20 mouse cellular contexts compared by ENCODE assay signal in genomic region chr2:167496437-167496836, GRCm38 (mm10). TPM values are rescaled to one million over a fixed set of nuclear protein-coding genes. Genes with fewer than 3 reads are reported as not detected.
DNase-seq lines count a peak whose midpoint lies in the region; TF ChIP-seq lines count a peak whose summit lies in the region.
"Had no signal": no experiment of that assay in that cellular context is flagged by ENCODE, and none has a peak within 500 bp of the region (broad histone marks: within the 10 kb centered on the region; RNA-seq: fewer than 3 reads in every experiment).

No protein-coding gene starts in this region.

- H3K4me3 ChIP-seq in left cerebral cortex, adult 2 months, result no peak overlapping the region
- no peak overlapping the region for H3K4me3 ChIP-seq in CH12.LX (replicated peaks in 1 of 3; ENCODE audit: low read depth in 2 of 3, low read length in 2 of 3, poor library complexity in 1 of 3)
- H3K4me3 ChIP-seq: heart, adult 2 months; liver, embryonic 13.5 days; midbrain, embryonic 10.5 days had no signal

- no peak overlapping the region for H3K4me2 ChIP-seq in CH12.LX (ENCODE audit: insufficient read depth, low read depth, poor library complexity, severe bottlenecking)
- H3K4me2 ChIP-seq: liver, embryonic 13.5 days; lung, embryonic 14.5 days had no signal

- no peak overlapping the region for H3K9ac ChIP-seq in CH12.LX (ENCODE audit: insufficient read depth, low read depth)
- H3K9ac ChIP-seq: liver, embryonic 13.5 days; lung, embryonic 14.5 days had no signal

- TF ChIP-seq CTCF in left cerebral cortex, adult 2 months (IDR thresholded peaks at IDR 0.05), result no peak
- TF ChIP-seq CTCF in CH12.LX (conservative IDR thresholded peaks at IDR 0.05 in 1 of 2, IDR thresholded peaks at IDR 0.05 in 1 of 2; ENCODE audit: low read depth in 2 of 2, low read length in 2 of 2), result no peak

- peaks cover 15% of the 10 kb centered on the region for H3K79me2 ChIP-seq in CH12.LX (replicated peaks; ENCODE audit: control insufficient read depth, extremely low read depth, insufficient read depth, poor library complexity, severe bottlenecking)

- dilution Hi-C loops in CH12.LX (cut with MboI; ENCODE audit: extremely low pct_ligation_motif_present, extremely low pct_unique_long_range_greater_than_20kb, low sequenced_read_pairs), result no loop called here

- no peak for DNase-seq in left cerebral cortex, adult 2 months (ENCODE audit: extremely low spot score in 1 of 2, low spot score in 2 of 2)
- no peak for DNase-seq in left cerebral cortex, postnatal 36 days (ENCODE audit: low spot score in 2 of 2)
- DNase-seq in CD4-positive helper T cell, adult 2 months (ENCODE audit: low read depth, low spot score), result peak; percentile 71
- DNase-seq in CH12.LX (ENCODE audit: extremely low read depth), result peak; percentile 65
- peak; percentile 82 for DNase-seq in induced T-regulatory cell, adult 2 months (ENCODE audit: low read depth)
- no peak for DNase-seq in yolk sac, embryonic 10.5 days (ENCODE audit: low spot score)
- no peak for DNase-seq in lung, postnatal 10 days
- no peak for DNase-seq in gastrocnemius, postnatal 4 days (ENCODE audit: low spot score in 2 of 2)
- DNase-seq: adrenal gland, postnatal 36 days; cerebellum, adult 9-11 months; embryo, embryonic 11 days; heart, adult 2 months; heart, postnatal 4 days; kidney, adult 11 months; kidney, postnatal 10 days; liver, embryonic 13.5 days; lung, embryonic 14.5 days; lung, postnatal 4 days; thymus, postnatal 36 days had no signal

- no peaks in the 10 kb centered on the region for H3K27me3 ChIP-seq in CH12.LX (replicated peaks)
- H3K27me3 ChIP-seq: liver, embryonic 13.5 days had no signal

- TF ChIP-seq EP300 in CH12.LX (IDR thresholded peaks at IDR 0.05; ENCODE audit: low read length), result no peak

- H3K4me1 ChIP-seq in CH12.LX (ENCODE audit: control insufficient read depth in 1 of 2, insufficient read depth in 2 of 2), result peaks cover 4 to 30% of the 10 kb centered on the region in 2 experiments

- in situ Hi-C loops in CH12.LX (cut with MboI; ENCODE audit: low pct_ligation_motif_present, low pct_unique_long_range_greater_than_20kb, low sequenced_read_pairs), result no loop called here

- peaks cover 0 to 12% of the 10 kb centered on the region in 2 experiments for H3K36me3 ChIP-seq in CH12.LX (replicated peaks in 1 of 2; ENCODE audit: control insufficient read depth in 1 of 2, insufficient read depth in 1 of 2, low read length in 1 of 2)
- H3K36me3 ChIP-seq: liver, embryonic 13.5 days had no signal

- peak overlapping the region; percentile 80 for H3K27ac ChIP-seq in left cerebral cortex, adult 2 months
- H3K27ac ChIP-seq in CH12.LX (ENCODE audit: insufficient read depth, low read depth), result no peak overlapping the region
- H3K27ac ChIP-seq: heart, adult 2 months; liver, embryonic 13.5 days; midbrain, embryonic 10.5 days had no signal

- no peaks in the 10 kb centered on the region for H3K9me3 ChIP-seq in CH12.LX (replicated peaks; ENCODE audit: low read length)
- H3K9me3 ChIP-seq: liver, embryonic 13.5 days; midbrain, embryonic 10.5 days had no signal

- intact Hi-C loops in left cerebral cortex, adult 2 months (cut with DNase I), result no loop called here
- intact Hi-C loops in left cerebral cortex, postnatal 36 days (cut with DNase I), result no loop called here

- no peak for TF ChIP-seq RAD21 in CH12.LX (IDR thresholded peaks at IDR 0.05; ENCODE audit: low read depth, low read length)

- TF ChIP-seq POLR2A in CH12.LX (IDR thresholded peaks at IDR 0.05; ENCODE audit: low read depth, low read length), result no peak

TF ChIP-seq in CH12.LX, 34 proteins besides CTCF, POLR2A, EP300 and RAD21:
- TF ChIP-seq PAX5 (IDR thresholded peaks at IDR 0.05; ENCODE audit: low read length) (no peak), ETS1 (conservative IDR thresholded peaks at IDR 0.05; ENCODE audit: low read depth, low read length) (peak; percentile 54; the same call in 1 of the 2 replicates)

RNA-seq across cellular contexts. Expression of gene Spata2, which starts 3.8 kb away (rescaled TPM):
- total RNA-seq in left cerebral cortex, adult 2 months (2021), result 10 to 100 TPM; 78.0 to 79.1 TPM
- total RNA-seq in left cerebral cortex, postnatal 36 days (2021), result 10 to 100 TPM; 73.6 to 79.8 TPM
- total RNA-seq in CH12.LX (2012; rRNA removed) (8.6 and 10.5 TPM in 2 replicates), CH12.LX (2014; rRNA removed) (7.2 and 9.1 TPM in 2 replicates)
- 22.8 and 23.0 TPM in 2 replicates for polyA plus RNA-seq in CH12.LX (2012; ENCODE audit: insufficient read length, low read depth)
- 10 to 100 TPM; 16.2 to 19.5 TPM for total RNA-seq in gastrocnemius, postnatal 4 days (2021)

RNA-seq across cellular contexts. Expression of gene Rnf114, which starts 4.0 kb away (rescaled TPM):
- total RNA-seq in left cerebral cortex, adult 2 months (2021), result 10 to 100 TPM; 54.9 to 57.3 TPM
- total RNA-seq in left cerebral cortex, postnatal 36 days (2021), result 10 to 100 TPM; 55.1 to 60.7 TPM
- total RNA-seq in CH12.LX (2012; rRNA removed), result 39.2 and 50.4 TPM in 2 replicates
- 45.3 and 45.6 TPM in 2 replicates for total RNA-seq in CH12.LX (2014; rRNA removed)
- polyA plus RNA-seq in CH12.LX (2012; ENCODE audit: insufficient read length, low read depth), result 37.6 and 40.8 TPM in 2 replicates
- 10 to 100 TPM; 22.6 to 23.3 TPM for total RNA-seq in gastrocnemius, postnatal 4 days (2021)

RNA-seq across cellular contexts. Expression of gene Snai1, which starts 41.6 kb away (rescaled TPM):
- total RNA-seq in left cerebral cortex, adult 2 months (2021), result under 1 TPM; 0.56 to 0.70 TPM
- under 1 TPM; 0.52 to 0.88 TPM for total RNA-seq in left cerebral cortex, postnatal 36 days (2021)
- total RNA-seq in CH12.LX (2012; rRNA removed) (2.9 and 3.1 TPM in 2 replicates), CH12.LX (2014; rRNA removed) (1.5 and 1.6 TPM in 2 replicates)
- polyA plus RNA-seq in CH12.LX (2012; ENCODE audit: insufficient read length, low read depth), result 9.0 and 12.6 TPM in 2 replicates
- total RNA-seq in gastrocnemius, postnatal 4 days (2021), result 1 to 10 TPM; 6.3 to 7.0 TPM

Comparison
In these comparisons a context has a peak if more than half of its experiments do, and no peak if none do; other contexts are left out.
1. DNase-seq: peak in CD4-positive helper T cell, adult 2 months (single experiment), CH12.LX (single experiment) and induced T-regulatory cell, adult 2 months (single experiment); none in left cerebral cortex, adult 2 months (0 of 2), left cerebral cortex, postnatal 36 days (0 of 2), yolk sac, embryonic 10.5 days (single experiment), lung, postnatal 10 days (single experiment) and gastrocnemius, postnatal 4 days (0 of 2).